Mouse (Mus musculus) erythroblast, adult 5-6 weeks (primary cell): ENCODE data around the gene Tcf3. TPM values are rescaled to one million over a fixed set of nuclear protein-coding genes. Genes with fewer than 3 reads are reported as not detected.
A peak's percentile ranks its signal among the peaks of the same experiment; 100 is the strongest.

ENCODE experiments used
- ATAC-seq: replicated peaks from 2 replicates; pipeline ENCODE4 v1.8.0; 2016; ENCODE audit warnings: moderate number of reproducible peaks, mild to moderate bottlenecking, moderate TSS enrichment, inconsistent platforms; ENCODE audit not compliant: poor library complexity, low FRiP score, severe bottlenecking
- total RNA-seq, 2 experiments: library from RNA; stranded (forward) in 1 of 2; stranded (reverse) in 1 of 2; fragments of 150-400 nt in 1 of 2; fragments of 200-764, 138-1000 nt in 1 of 2; gene quantifications; 2 replicates each; pipeline versions ENCODE4 v1.2.3 to v1.2.4; 2015 to 2017; ENCODE audit warnings: low replicate concordance in 2 of 2

The Tcf3 gene
- total RNA-seq, 2 experiments from 2014 or later = 31.1 to 39.6 TPM

DNA sequence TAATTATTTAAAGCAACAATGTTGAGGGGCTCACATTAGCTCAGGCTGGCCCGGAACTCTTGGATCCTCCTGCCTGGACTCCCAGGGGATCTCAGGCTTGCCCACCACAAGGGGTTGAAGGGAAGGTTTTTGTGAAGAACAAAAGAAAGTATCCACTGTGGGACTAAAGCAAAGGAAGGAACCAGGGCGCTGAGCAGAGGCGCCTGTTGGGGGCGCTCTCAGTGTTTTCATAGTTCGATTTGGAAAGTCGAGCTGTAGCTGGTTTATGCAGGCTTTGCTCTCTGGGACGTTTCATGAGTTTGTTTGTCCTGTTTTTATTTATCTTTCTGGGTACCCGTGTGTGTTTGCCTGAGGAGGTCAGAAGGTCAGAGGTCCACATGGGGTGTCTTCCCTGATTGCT is 8.2 kb upstream of the Tcf3 start:
- ATAC-seq = no peak

DNA sequence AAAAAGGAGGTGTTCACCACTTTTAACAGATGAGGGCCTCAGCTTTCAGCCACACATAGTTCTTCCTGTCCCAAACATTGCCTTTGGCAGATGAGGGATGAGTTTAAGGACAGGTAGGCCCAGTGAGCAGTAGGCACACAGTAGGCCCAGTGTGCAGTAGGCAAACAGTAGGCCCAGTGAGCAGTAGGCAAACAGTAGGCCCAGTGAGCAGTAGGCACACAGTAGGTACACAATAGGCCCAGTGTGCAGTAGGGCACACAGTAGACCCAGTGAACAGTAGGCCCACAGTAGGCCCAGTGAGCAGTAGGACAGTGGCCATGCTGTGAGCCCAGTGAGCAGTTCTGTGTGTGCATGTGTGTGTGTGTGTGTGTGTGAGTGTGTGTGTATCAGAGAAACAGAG is 6.6 kb upstream of the Tcf3 start:
- ATAC-seq = no peak

DNA sequence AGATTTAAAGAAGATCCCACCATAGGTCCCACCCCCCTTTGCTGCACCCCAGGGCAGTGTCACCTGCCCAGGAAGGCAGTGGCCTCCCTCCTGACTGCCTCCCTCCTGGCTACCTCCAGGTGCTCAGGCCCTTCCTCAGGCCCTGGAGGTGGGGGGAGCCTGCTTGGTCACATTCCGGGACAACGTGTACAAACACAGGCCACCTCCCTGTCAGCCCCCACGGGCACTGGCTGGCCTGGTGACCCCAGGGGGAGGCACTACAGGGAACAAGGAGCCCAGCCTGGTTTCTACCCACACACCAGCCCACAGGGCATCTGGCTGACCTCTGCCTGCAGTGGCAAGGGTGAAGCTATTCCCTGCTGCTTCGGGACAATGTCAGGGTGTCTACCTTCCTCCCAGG is 4.5 kb upstream of the Tcf3 start:
- ATAC-seq = no peak

DNA sequence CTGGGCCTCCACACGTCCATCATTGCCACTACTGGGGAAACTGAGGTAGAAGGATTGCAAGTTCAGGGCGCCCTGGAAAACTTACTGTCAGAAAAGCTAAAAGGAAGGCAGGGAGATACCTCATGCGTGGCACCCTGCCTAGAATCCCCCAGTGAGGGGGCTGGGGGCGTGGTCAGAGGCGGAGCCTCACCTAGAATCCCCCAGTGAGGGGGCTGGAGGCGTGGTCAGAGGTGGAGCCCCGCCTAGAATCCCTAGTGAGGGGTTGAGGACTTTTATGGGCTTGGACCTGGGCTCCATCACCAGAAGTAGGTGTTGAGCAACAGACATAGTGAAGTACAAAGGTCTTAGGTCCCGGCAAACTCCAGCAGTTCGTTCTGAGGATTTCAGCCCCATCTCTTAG is 2.8 kb upstream of the Tcf3 start:
- ATAC-seq = no peak

DNA sequence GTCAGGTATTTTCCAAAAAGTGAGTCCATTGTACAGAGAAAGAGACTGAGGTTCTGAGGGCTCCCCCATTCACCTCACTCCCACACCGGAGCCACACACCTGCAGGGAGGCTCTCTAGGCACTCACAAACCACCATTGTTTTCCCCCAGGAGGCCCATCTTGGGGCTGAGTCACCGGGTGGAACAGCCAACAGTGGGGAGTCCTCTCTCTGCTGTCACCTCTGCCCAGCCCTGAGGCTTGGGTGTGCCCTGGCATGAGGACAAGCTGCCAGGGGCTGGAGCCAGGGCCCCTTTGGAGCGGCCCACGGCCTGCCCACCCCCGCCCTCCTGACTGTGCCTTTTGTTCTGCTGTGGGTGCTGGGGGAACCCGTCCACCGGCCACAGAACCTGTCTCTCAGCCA is 2.3 kb upstream of the Tcf3 start:
- ATAC-seq = peak; percentile 19

DNA sequence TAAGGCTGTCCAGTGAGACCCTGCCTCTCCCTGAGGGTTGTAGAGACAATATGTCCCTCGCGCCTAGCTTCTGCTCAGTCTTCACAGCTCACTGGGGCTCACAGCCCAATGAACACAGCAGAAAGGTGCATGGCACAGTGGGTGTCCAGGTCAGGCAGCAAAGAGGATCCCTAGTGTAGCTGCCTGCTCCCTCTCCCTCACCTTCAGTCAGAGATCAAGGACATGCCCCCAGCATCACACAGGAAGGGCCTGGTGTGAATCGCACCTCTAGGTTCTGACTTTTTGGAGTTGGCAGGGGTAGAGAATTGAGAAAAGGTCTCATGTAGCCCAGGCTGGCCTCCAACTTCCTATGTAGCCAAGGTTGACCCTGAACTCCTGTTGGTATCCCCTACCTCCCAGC is 1.4 kb upstream of the Tcf3 start:
- ATAC-seq = no peak

DNA sequence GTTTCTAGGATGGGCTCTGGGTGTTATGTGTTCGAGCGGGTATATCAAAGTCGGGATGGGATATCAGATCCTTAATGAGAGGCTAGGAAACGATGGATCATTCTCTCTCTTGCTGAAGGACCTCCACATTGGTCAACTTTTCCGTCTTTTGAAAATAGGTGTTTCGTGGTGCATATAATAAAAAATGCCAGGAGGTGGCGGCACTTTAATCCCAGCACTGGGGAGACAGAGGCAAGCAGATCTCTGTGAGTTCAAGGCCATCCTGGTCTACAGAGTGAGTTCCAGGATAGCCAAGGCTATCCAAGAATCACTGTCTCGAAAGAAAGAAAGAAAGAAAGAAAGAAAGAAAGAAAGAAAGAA is 766 bp upstream of the Tcf3 start:
- no peak for ATAC-seq

DNA sequence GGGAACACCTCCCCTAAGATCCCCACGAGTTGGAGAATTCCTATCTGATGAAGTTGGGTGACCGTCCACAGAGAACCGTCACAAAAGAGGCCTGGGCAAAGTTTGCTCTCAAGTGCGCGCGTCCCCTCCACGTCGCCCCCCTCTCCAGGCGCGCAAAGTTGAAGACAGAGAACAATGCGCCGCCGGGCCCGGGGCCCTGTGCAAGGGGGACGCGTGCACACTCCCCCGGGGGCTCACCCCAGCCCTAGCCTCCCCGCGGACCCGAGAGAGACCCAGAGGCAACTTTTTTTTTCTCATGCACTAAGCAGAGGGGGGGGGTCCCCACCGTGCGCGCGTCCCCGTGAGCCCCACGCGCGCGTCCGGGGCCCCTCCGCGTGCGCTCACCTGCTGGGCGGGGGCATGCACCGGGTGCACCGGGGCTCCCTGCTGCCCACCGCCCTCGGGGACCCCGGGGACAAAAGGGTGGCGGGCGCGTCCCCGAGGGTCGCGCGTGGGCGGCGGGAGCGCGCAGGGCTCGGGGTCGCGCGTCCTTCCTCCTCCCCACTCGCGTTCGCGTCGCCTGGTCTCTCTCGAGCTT is 423 bp downstream of the Tcf3 start:
- ATAC-seq = no peak

DNA sequence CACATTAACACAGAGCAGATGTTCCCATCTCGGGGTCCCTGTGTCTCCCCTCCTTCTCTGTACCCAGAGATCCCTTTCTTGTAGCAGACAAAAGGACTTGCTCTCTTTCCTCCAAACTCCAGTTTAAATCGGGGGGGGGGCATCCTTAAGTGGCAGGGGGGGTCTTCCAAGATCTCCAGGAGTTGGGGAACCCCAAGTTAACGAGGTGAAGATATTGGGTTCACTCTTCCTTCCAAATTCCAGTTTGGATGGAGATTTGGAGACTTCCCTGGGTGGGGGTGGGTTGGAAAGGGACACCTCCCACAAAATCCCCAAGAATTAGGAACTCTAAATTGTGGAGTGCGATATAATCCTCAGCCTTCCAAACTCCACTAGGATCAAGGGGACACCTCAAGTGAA is 1.1 kb downstream of the Tcf3 start:
- ATAC-seq = no peak

DNA sequence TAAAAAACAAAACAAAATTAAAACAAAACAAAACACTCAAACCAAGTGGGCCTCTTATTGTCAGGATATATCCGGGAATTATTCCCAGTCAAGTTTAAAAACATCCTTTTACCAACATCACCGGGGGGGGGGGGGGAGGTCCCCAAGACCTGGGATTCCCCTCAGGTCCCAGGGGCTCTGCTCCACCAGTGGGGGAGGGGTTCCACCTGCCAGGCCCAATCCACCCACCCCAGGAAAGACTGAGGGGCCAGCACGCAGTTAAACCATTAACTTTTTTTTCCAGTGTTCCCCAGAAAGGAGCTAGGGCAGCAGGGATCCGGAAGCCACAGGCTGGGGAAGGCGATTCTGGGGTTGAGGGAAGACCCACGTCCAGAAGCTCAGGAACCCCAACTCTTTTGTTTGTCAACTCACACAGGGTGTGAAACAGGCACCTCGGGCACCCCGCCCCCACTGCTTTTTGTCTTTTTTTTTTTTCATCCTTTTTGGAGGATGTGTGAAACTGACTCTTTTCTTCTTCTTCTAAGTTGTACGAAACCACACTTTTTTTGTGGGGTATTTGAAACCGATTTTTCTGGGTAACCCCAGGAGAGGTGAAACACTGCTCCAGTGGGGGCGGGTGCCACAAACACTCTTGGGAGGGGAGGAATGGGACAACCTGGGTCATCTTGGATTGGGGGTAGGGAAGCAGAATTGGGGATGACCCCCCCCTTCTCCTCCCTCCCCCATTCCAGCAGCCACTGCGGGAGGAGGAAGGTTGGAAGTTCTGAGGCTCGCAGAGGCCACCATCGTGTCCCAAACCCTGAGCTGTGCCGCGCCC is 1.7 kb downstream of the Tcf3 start:
- no peak for ATAC-seq

DNA sequence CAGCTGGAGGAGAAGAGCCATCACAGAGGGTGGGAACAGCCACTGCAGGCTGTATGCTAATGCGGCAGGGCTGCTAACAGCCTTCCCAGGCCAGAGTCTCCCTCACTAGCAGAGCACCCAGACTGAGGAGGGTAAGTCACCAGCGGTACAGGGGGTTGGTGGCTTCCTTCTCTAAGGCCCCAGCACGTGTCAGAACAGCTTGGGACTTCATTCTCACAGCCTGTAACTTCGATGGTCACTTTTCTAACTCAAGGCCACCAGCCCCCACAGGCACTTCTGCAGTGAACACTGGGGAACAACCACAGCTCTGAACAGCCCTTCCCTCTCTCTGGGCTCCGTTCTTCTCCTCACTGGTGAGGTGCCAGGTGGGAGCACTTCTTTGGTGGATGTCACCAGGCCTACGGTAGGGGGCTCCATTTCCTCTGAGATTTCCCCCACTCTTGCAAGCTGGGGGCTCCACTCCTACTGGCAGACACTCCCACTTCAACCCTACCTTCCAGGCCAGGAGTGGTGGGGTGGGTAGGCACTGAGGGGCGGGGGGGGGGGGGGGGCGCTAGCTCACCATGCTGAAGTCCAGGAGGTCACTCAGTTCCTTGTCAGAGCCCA is 3.0 kb downstream of the Tcf3 start:
- no peak for ATAC-seq

DNA sequence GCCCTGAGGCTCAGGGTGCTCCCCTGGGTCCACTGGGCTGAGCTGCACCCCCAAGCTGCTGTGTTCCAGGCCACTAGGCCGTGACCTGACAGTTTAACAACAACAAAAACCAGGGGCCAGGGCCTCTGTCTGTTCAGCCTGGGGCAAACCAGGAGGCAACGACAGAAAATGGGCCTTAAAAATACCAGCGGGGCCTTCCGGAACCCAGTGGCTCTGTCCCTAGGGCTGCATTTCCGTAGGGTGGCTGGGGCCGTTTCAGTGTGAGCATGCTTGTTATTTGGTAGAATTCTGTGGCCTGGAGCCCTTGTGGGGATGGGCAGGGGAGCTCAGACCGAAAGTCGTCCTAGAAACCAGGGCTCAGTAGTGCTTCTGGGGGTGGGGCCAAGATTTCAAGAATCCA is 3.6 kb downstream of the Tcf3 start:
- no peak for ATAC-seq

DNA sequence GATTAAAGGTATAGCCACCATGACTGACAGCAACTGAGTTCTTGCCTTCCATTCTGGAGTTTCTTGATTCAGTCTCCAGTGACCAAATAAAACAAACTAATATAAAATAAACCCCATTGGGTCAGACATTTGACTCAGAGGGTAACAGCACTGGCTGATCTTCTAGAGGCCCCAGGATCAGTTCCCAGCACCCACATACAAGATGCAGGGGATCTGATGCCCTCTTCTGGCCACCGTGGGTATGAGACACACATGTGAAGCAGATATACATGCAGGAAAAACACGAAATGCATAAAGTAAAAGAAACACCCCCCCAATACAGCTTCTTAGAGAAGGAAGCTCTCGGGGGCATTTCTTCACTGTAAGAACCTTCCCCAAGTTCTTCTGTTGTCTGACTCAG is 8.4 kb downstream of the Tcf3 start:
- no peak for ATAC-seq

DNA sequence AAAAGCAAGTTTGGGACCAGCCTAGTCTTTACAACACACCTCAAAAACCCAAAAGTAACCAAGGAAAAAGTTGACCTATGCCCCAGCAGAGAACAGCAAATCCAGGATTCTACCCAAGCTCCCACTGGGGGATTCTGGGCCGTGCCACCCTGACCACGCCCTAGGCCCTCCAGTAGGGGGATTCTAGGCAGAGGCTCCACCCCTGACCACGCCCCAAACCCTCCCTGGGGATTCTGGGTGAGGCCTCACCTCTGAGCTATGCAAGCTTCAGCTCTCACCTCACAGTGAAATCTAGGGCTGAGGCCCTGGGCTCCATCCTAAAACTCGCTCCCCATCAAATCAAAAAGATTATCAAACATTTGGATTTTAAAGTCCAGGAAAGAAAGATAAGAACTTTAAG is 9.9 kb downstream of the Tcf3 start:
- ATAC-seq = peak; percentile 55

DNA sequence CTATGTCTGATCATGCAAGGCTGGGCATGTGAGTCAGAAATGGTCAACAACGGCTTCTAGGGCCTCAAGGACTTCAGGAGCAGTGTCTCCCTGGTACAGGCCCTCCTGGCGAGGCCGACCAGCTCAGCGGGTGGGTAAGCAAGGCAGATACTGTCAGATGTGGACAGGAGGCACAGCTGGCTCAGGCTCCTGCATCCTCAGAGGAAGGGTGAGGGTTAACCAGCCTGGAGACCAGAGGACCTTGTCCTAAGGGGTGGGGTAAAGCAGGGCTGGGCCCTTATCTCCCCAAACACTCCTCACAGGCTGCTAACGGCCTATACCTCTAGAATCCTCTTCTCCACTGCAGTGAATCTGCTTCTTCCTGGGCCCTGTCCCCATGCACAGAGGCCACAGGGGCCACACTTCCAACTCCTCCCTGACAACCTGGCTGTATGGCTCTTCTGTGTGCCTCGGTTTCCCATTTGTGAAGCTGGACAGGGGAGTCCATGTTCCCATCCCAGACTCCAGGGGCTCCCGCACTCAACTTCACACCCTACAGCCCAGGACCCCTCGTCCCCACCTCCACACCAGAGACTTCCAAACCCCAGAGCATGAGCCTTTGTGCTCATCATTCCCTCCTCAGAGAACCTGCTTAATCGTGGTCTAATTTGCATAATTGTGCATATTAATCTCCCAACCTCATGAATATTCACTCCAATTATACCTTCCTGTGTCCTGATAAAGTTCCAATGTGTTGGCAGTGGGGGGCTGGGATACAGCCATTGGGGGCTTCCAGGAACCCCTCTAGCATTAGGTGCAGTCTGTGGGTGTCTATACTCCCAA is 11.6 kb downstream of the Tcf3 start:
- ATAC-seq = peak; percentile 78

DNA sequence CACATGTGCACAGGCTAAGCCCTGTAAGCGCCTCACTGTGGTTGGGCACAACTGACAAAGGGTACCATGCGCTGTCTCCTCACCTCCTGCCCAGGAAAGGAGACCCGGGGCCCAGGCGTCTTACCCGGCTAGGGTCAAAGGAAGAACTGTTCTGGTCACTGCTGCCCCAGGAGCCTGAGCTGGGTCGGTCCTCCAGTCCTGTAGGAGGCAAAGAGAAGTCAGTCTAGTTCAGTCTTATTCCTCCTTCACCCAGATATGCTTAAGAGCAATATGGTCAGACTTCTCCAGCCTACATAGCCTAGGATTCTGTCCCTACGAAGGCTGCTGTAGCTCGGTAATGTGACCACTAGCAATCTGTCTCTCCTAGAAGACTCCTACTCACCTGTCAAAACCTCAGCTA is 12.2 kb downstream of the Tcf3 start:
- no peak for ATAC-seq

DNA sequence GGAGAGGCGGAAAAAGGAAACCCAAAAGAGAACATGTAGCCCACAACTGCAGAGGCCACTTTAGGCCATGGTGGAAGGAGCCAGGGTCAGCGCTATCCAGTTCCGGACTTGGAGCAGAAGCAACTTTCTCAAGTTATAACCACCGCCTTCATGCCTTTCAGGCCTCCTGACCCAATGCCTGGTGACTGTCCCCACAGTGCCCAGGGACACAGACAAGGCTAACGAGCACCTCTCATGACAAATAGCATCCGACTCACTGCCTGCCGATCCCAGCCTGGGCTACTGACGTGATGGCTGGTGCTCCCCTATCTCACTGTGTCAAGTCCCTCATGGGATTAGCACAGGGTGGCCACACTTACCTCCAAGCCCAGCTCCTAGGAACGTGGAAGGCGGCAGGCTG is 12.7 kb downstream of the Tcf3 start:
- ATAC-seq = no peak

DNA sequence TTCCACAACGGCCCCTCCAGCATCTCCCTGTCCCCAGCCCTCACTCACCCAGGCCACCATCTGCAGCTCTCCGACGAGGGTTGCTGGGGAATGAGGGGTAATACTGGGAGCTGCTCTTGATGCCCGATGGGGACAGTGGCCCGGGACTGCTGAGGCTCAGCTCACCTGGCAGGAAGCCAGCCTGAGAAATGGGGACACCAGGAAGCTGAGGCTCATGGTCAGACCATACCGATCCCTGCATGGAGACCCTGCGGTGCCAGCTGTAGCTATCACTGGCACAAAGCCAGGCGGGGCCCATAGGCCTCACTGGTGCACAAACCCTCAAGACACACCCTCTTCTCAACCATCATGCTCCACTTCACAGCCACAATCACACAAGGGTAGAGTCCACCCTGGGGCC is 14.0 kb downstream of the Tcf3 start:
- ATAC-seq = no peak

DNA sequence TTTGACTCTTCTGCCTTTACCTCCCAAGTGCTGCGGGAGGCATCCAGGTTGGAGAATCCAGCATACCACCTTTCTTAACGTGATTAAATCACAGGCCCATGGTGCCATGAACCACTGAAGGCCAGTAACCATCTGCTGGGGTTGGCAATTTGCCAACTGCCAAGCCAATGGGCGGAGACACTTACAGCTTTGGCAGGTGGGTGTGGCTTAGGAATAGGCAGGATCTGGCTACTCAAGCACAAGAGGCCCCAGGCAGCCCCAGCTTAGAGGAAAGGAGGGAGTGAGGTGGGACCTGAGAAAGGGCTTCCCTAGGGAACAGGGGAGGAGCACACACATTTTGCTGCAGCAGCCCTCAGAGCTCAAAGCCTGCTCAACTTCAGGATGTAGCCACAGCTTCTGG is 15.1 kb downstream of the Tcf3 start:
- ATAC-seq = peak; percentile 51

DNA sequence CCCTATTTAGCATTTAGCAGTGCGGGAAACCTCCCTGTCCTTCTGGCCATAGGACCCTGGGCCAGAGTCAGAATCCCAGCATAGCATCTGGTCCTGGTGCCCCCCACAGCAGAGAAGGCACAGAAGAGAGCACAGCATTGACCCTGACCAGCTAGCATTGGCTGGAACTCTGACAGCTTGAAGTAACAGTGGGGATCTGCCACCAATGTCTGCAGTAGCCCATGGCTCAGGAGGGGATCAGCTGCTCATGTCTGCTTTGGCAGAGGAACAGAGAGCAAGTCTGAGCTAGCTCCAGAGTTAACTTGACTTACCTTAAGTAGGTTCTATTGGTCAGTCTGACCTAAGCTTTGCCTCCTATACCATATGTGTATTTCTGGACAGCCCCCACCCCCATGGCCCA is 15.6 kb downstream of the Tcf3 start:
- ATAC-seq = no peak

DNA sequence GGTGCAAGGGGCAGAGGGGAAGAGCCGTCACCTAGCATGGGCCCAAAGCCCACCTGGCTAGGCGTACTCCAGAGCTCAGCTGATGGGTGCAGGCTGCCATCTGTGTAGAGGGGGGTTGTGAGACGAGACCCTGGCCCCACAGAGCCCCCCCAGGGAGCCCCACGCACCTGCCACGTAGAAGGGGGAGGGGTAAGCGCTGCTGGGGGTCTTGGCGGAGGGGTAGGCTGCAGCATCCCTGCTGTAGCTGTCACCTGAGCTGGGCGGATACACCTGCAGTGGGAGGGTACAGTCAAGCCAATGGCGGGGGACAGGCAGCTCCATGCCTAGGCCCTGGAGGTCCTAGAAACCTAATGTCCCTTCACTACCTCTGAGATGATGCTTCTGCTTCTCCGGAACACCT is 16.1 kb downstream of the Tcf3 start:
- no peak for ATAC-seq
